Comparison of ENCODE assay signal across 23 mouse cellular contexts in genomic region chr2:17158463-17158862, GRCm38 (mm10).
DNase-seq lines count a peak whose midpoint lies in the region; ATAC-seq lines count a peak whose summit lies in the region.
"Had no signal": no experiment of that assay in that cellular context is flagged by ENCODE, and none has a peak within 500 bp of the region (broad histone marks: within the 10 kb centered on the region; RNA-seq: fewer than 3 reads in every experiment).

No protein-coding gene starts in this region.

- DNase-seq in cerebellum, postnatal 10 days, result peak; percentile 42 to 58
- no peak for DNase-seq in cerebellum, postnatal 25 days
- peak; percentile 21 to 23 for DNase-seq in heart, adult 9 months (ENCODE audit: low spot score in 2 of 2)
- DNase-seq in fibroblast of lung, adult 2 months (ENCODE audit: low read depth), result peak; percentile 24
- DNase-seq in lung, postnatal 14 days, result peak; percentile 9
- DNase-seq in adrenal gland, postnatal 14 days, result no peak
- no peak for DNase-seq in urinary bladder, adult 18-20 months (ENCODE audit: low spot score in 2 of 2)
- DNase-seq: adrenal gland, postnatal 10 days; cerebellum, adult 11-12 months; gastrocnemius, postnatal 36 days; kidney, postnatal 36 days; liver, embryonic 13.5 days; spleen, adult 18-20 months; thymus, postnatal 4 days had no signal

- WGBS in heart, embryonic 12.5 days, result 79% methylated on average over 1 of the region's 1 CpGs

- no peak overlapping the region for H3K9ac ChIP-seq in heart, embryonic 12.5 days
- H3K9ac ChIP-seq: forebrain, embryonic 12.5 days; hindbrain, embryonic 15.5 days; limb, embryonic 12.5 days; liver, embryonic 13.5 days; midbrain, embryonic 13.5 days had no signal

- H3K4me1 ChIP-seq in heart, embryonic 12.5 days (replicated peaks), result no peaks in the 10 kb centered on the region; the same call in 1 of the 2 replicates
- H3K4me1 ChIP-seq: forebrain, embryonic 12.5 days; hindbrain, embryonic 15.5 days; limb, embryonic 12.5 days; liver, embryonic 13.5 days; midbrain, embryonic 13.5 days had no signal

- H3K9me3 ChIP-seq in heart, embryonic 12.5 days (replicated peaks), result no peaks in the 10 kb centered on the region
- H3K9me3 ChIP-seq: forebrain, embryonic 12.5 days; hindbrain, embryonic 15.5 days; limb, embryonic 12.5 days; liver, embryonic 13.5 days; midbrain, embryonic 13.5 days had no signal

- H3K36me3 ChIP-seq in heart, embryonic 12.5 days, result no peaks in the 10 kb centered on the region
- H3K36me3 ChIP-seq: forebrain, embryonic 12.5 days; hindbrain, embryonic 15.5 days; limb, embryonic 12.5 days; liver, embryonic 13.5 days; midbrain, embryonic 13.5 days had no signal

- no peaks in the 10 kb centered on the region for H3K27me3 ChIP-seq in heart, embryonic 12.5 days (replicated peaks)
- H3K27me3 ChIP-seq: forebrain, embryonic 12.5 days; hindbrain, embryonic 15.5 days; limb, embryonic 12.5 days; liver, embryonic 13.5 days; midbrain, embryonic 13.5 days; Patski had no signal

- H3K27ac ChIP-seq in heart, embryonic 12.5 days (ENCODE audit: poor library complexity, severe bottlenecking), result no peak overlapping the region
- H3K27ac ChIP-seq: forebrain, embryonic 12.5 days; hindbrain, embryonic 15.5 days; limb, embryonic 12.5 days; liver, embryonic 13.5 days; midbrain, embryonic 13.5 days had no signal

- H3K4me2 ChIP-seq in heart, embryonic 12.5 days, result no peak overlapping the region
- H3K4me2 ChIP-seq: forebrain, embryonic 12.5 days; hindbrain, embryonic 15.5 days; limb, embryonic 12.5 days; liver, embryonic 13.5 days; midbrain, embryonic 13.5 days had no signal

- no peak overlapping the region for H3K4me3 ChIP-seq in heart, embryonic 12.5 days
- H3K4me3 ChIP-seq: forebrain, embryonic 12.5 days; hindbrain, embryonic 15.5 days; limb, embryonic 12.5 days; liver, embryonic 13.5 days; midbrain, embryonic 13.5 days; myocyte had no signal

- no peak for ATAC-seq in heart, embryonic 12.5 days (ENCODE audit: insufficient number of reproducible peaks, low FRiP score)
- ATAC-seq: activated CD4-positive, CD25-positive, alpha-beta regulatory T cell, adult 4 months; intestine, embryonic 16.5 days; midbrain, embryonic 13.5 days; Patski had no signal

Comparison
In these comparisons a context has a peak if more than half of its experiments do, and no peak if none do; other contexts are left out.
1. DNase-seq: peak in cerebellum, postnatal 10 days (2 of 2), heart, adult 9 months (2 of 2), fibroblast of lung, adult 2 months (single experiment) and lung, postnatal 14 days (single experiment); none in cerebellum, postnatal 25 days (0 of 2), adrenal gland, postnatal 14 days (single experiment) and urinary bladder, adult 18-20 months (0 of 2).